Mouse (Mus musculus) spleen, adult 2 months (tissue): ENCODE measurements around the gene Emc1.

Experiments used
- CTCF ChIP-seq: fragments of 200-500 bp; IDR thresholded peaks from 2 replicates; pipeline ENCODE4 v1.5.1; 2011; ENCODE audit warnings: mild to moderate bottlenecking, inconsistent platforms; ENCODE audit not compliant: insufficient read depth, insufficient read length, insufficient replicate concordance; ENCODE audit errors: extremely low read depth
- POLR2A ChIP-seq: fragments of 200-500 bp; IDR thresholded peaks from 2 replicates; pipeline ENCODE4 v1.6.1; 2011; ENCODE audit warnings: low read depth, low read length, inconsistent platforms

- TF ChIP-seq POLR2A: no peak
- TF ChIP-seq CTCF: no peak
These were observed 44.5 kb upstream of the Emc1 start for GRCm38 (mm10) chr4:139307916-139308315.
